Mouse (Mus musculus): ENCODE measurements around the gene Hoxd10.

GRCm38 (mm10) chr2:74731799-74732512 lies 40.2 kb downstream of the Hoxd10 start:
- no peak for TF ChIP-seq CTCF (conservative IDR thresholded peaks at IDR 0.05; ENCODE audit: low read length)
- no peak for TF ChIP-seq POU5F1 (IDR thresholded peaks at IDR 0.05; ENCODE audit: borderline replicate concordance, low read length)
- no peak for TF ChIP-seq NANOG (IDR thresholded peaks at IDR 0.05; ENCODE audit: borderline replicate concordance, low read length)

All from E14TG2a.4 (cell line).